Mouse (Mus musculus): ENCODE data around the gene Lrba. TPM values are rescaled to one million over a fixed set of nuclear protein-coding genes. Genes with fewer than 3 reads are reported as not detected.

Gene Lrba
- polyA plus RNA-seq, 1 experiment from 2014 or later = 6.4 TPM

GRCm38 (mm10) chr3:86275651-86276050, 51.2 kb downstream of the Lrba start:
- Histone ChIP-seq H3K4me2 (replicated peaks) (no peak overlapping the region), H3K4me3 (no peak overlapping the region), H3K27ac (no peak overlapping the region), H3K4me1 (peaks cover 10% of the 10 kb centered on the region), H3K9me3 (no peaks in the 10 kb centered on the region), H3K36me3 (no peaks in the 10 kb centered on the region), H3K9ac (no peak overlapping the region), H3K27me3 (no peaks in the 10 kb centered on the region)
- ATAC-seq (ENCODE audit: low FRiP score, low read depth) = no peak
- 73% methylated on average over 1 of the region's 1 CpGs for WGBS

GRCm38 (mm10) chr3:86291326-86291725, 66.8 kb downstream of the Lrba start:
- Histone ChIP-seq H3K27me3 (no peaks in the 10 kb centered on the region), H3K4me2 (replicated peaks) (no peak overlapping the region), H3K27ac (no peak overlapping the region), H3K9ac (no peak overlapping the region), H3K4me3 (no peak overlapping the region), H3K36me3 (no peaks in the 10 kb centered on the region), H3K4me1 (no peaks in the 10 kb centered on the region; the same call in 1 of the 2 replicates), H3K9me3 (no peaks in the 10 kb centered on the region)
- 48% methylated on average over 8 of the region's 8 CpGs for WGBS
- no peak for ATAC-seq (ENCODE audit: low FRiP score, low read depth)

GRCm38 (mm10) chr3:86294866-86295265, 70.4 kb downstream of the Lrba start:
- Histone ChIP-seq H3K27ac (no peak overlapping the region), H3K36me3 (no peaks in the 10 kb centered on the region), H3K9me3 (no peaks in the 10 kb centered on the region), H3K4me2 (replicated peaks) (no peak overlapping the region), H3K4me1 (no peaks in the 10 kb centered on the region; the same call in 1 of the 2 replicates), H3K4me3 (no peak overlapping the region), H3K9ac (no peak overlapping the region), H3K27me3 (no peaks in the 10 kb centered on the region)
- WGBS = 18% methylated on average over 1 of the region's 1 CpGs
- peak; percentile 78 for ATAC-seq (ENCODE audit: low FRiP score, low read depth)

GRCm38 (mm10) chr3:86296214-86296613, 71.7 kb downstream of the Lrba start:
- Histone ChIP-seq H3K9ac (no peak overlapping the region), H3K4me2 (replicated peaks) (no peak overlapping the region), H3K4me3 (no peak overlapping the region), H3K27ac (no peak overlapping the region), H3K27me3 (no peaks in the 10 kb centered on the region), H3K36me3 (no peaks in the 10 kb centered on the region), H3K9me3 (no peaks in the 10 kb centered on the region), H3K4me1 (no peaks in the 10 kb centered on the region; the same call in 1 of the 2 replicates)
- ATAC-seq (ENCODE audit: low FRiP score, low read depth) = no peak
- WGBS = 73% methylated on average over 8 of the region's 8 CpGs

- no peak overlapping the region for H3K4me3 ChIP-seq
- 53% methylated on average over 2 of the region's 2 CpGs for WGBS
- peaks cover 13% of the 10 kb centered on the region for H3K4me1 ChIP-seq
- no peaks in the 10 kb centered on the region for H3K27me3 ChIP-seq
- ATAC-seq (ENCODE audit: low FRiP score, low read depth) = no peak
- H3K27ac ChIP-seq = no peak overlapping the region
- no peak overlapping the region for H3K9ac ChIP-seq
- H3K9me3 ChIP-seq = no peaks in the 10 kb centered on the region
- H3K4me2 ChIP-seq (replicated peaks) = no peak overlapping the region
- peaks cover 6% of the 10 kb centered on the region; the same call in 1 of the 2 replicates for H3K36me3 ChIP-seq
Observed at GRCm38 (mm10) chr3:86308833-86309232, 84.4 kb downstream of the Lrba start.

- ATAC-seq (ENCODE audit: low FRiP score, low read depth) = no peak
- H3K27ac ChIP-seq = no peak overlapping the region
- H3K27me3 ChIP-seq = no peaks in the 10 kb centered on the region
- 33% methylated on average over 5 of the region's 5 CpGs for WGBS
- H3K4me3 ChIP-seq = no peak overlapping the region
- H3K4me1 ChIP-seq = peaks cover 13% of the 10 kb centered on the region
- H3K9ac ChIP-seq = no peak overlapping the region
- no peaks in the 10 kb centered on the region for H3K9me3 ChIP-seq
- no peak overlapping the region for H3K4me2 ChIP-seq (replicated peaks)
- no peaks in the 10 kb centered on the region for H3K36me3 ChIP-seq
Observed at GRCm38 (mm10) chr3:86310216-86310615, 85.7 kb downstream of the Lrba start.

GRCm38 (mm10) chr3:86311406-86311805, 86.9 kb downstream of the Lrba start:
- Histone ChIP-seq H3K4me3 (no peak overlapping the region), H3K27ac (no peak overlapping the region), H3K36me3 (no peaks in the 10 kb centered on the region), H3K27me3 (no peaks in the 10 kb centered on the region), H3K4me2 (replicated peaks) (no peak overlapping the region), H3K4me1 (peaks cover 13% of the 10 kb centered on the region), H3K9ac (no peak overlapping the region), H3K9me3 (no peaks in the 10 kb centered on the region)
- 16% methylated on average over 1 of the region's 1 CpGs for WGBS
- no peak for ATAC-seq (ENCODE audit: low FRiP score, low read depth)

- ATAC-seq (ENCODE audit: low FRiP score, low read depth) = no peak
- H3K4me3 ChIP-seq = no peak overlapping the region
- no peaks in the 10 kb centered on the region for H3K9me3 ChIP-seq
- H3K27me3 ChIP-seq = no peaks in the 10 kb centered on the region
- no peak overlapping the region for H3K27ac ChIP-seq
- 84% methylated on average over 5 of the region's 5 CpGs for WGBS
- H3K9ac ChIP-seq = no peak overlapping the region
- H3K4me2 ChIP-seq (replicated peaks) = no peak overlapping the region
- no peaks in the 10 kb centered on the region for H3K4me1 ChIP-seq
- H3K36me3 ChIP-seq = no peaks in the 10 kb centered on the region
Observed at GRCm38 (mm10) chr3:86317636-86318035, 93.2 kb downstream of the Lrba start.

GRCm38 (mm10) chr3:86328531-86328930, 104.1 kb downstream of the Lrba start:
- Histone ChIP-seq H3K9me3 (no peaks in the 10 kb centered on the region), H3K27ac (no peak overlapping the region), H3K36me3 (no peaks in the 10 kb centered on the region), H3K4me2 (replicated peaks) (no peak overlapping the region), H3K9ac (no peak overlapping the region), H3K27me3 (no peaks in the 10 kb centered on the region), H3K4me3 (no peak overlapping the region), H3K4me1 (no peaks in the 10 kb centered on the region)
- no peak for ATAC-seq (ENCODE audit: low FRiP score, low read depth)
- 23% methylated on average over 1 of the region's 1 CpGs for WGBS

- no peak for ATAC-seq (ENCODE audit: low FRiP score, low read depth)
- 65% methylated on average over 5 of the region's 5 CpGs for WGBS
- no peak overlapping the region for H3K4me3 ChIP-seq
- H3K27me3 ChIP-seq = no peaks in the 10 kb centered on the region
- no peak overlapping the region for H3K9ac ChIP-seq
- H3K27ac ChIP-seq = no peak overlapping the region
- no peaks in the 10 kb centered on the region for H3K4me1 ChIP-seq
- no peak overlapping the region for H3K4me2 ChIP-seq (replicated peaks)
- H3K36me3 ChIP-seq = 0 out of 2 replicates have a peak, but pooled peaks cover under 1% of the 10 kb centered on the region
- no peaks in the 10 kb centered on the region for H3K9me3 ChIP-seq
Observed at GRCm38 (mm10) chr3:86343261-86343660, 118.8 kb downstream of the Lrba start.

GRCm38 (mm10) chr3:86362486-86362885, 138.0 kb downstream of the Lrba start:
- Histone ChIP-seq H3K27me3 (no peaks in the 10 kb centered on the region), H3K4me1 (no peaks in the 10 kb centered on the region), H3K9me3 (no peaks in the 10 kb centered on the region), H3K4me3 (no peak overlapping the region), H3K4me2 (replicated peaks) (no peak overlapping the region), H3K27ac (no peak overlapping the region), H3K36me3 (no peaks in the 10 kb centered on the region), H3K9ac (no peak overlapping the region)
- no peak for ATAC-seq (ENCODE audit: low FRiP score, low read depth)
- 46% methylated on average over 5 of the region's 5 CpGs for WGBS

- Histone ChIP-seq H3K27ac (no peak overlapping the region), H3K4me2 (replicated peaks) (no peak overlapping the region), H3K4me3 (no peak overlapping the region), H3K36me3 (no peaks in the 10 kb centered on the region), H3K27me3 (no peaks in the 10 kb centered on the region), H3K4me1 (no peaks in the 10 kb centered on the region), H3K9me3 (no peaks in the 10 kb centered on the region), H3K9ac (no peak overlapping the region)
- 72% methylated on average over 2 of the region's 2 CpGs for WGBS
- no peak for ATAC-seq (ENCODE audit: low FRiP score, low read depth)
Observed at GRCm38 (mm10) chr3:86371466-86371865, 147.0 kb downstream of the Lrba start.

GRCm38 (mm10) chr3:86375276-86375675, 150.8 kb downstream of the Lrba start:
- no peaks in the 10 kb centered on the region for H3K36me3 ChIP-seq
- no peak overlapping the region for H3K4me2 ChIP-seq (replicated peaks)
- no peak overlapping the region for H3K4me3 ChIP-seq
- no peaks in the 10 kb centered on the region for H3K9me3 ChIP-seq
- H3K27ac ChIP-seq = no peak overlapping the region
- 66% methylated on average over 2 of the region's 2 CpGs for WGBS
- H3K27me3 ChIP-seq = no peaks in the 10 kb centered on the region
- no peak overlapping the region for H3K9ac ChIP-seq
- no peak for ATAC-seq (ENCODE audit: low FRiP score, low read depth)
- H3K4me1 ChIP-seq = no peaks in the 10 kb centered on the region
